Mouse (Mus musculus) liver, adult 2 months (tissue): ENCODE results near the gene Dmrt1.

Source experiments
- CTCF ChIP-seq: fragments of 200-500 bp; IDR thresholded peaks from 2 replicates; pipeline ENCODE4 v1.5.1; 2011; ENCODE audit warnings: low read depth, low read length, control low read depth
- POLR2A ChIP-seq: fragments of 200-500 bp; IDR thresholded peaks from 2 replicates; pipeline ENCODE4 v1.6.1; 2011; ENCODE audit warnings: low read length, control low read depth; ENCODE audit not compliant: insufficient read depth; ENCODE audit errors: extremely low read depth

DNA sequence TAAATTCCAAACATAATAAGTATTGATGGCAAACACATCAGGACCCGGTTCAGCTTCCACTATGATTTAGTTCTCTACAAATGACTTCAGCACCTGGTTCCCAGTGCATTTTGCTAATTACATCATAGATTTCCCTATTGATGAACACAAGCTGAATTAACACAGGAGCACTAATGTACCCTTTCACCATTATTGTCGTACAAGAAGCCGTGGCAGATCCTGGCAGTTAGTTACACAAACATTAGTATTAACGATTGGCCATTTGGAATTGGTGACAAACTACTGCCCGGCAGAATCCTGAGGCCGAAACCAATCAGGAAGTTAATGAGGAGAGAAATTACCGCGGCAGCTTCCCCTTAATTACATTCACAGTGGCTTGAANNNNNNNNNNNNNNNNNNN is 96.5 kb downstream of the Dmrt1 start:
- TF ChIP-seq CTCF, result no peak
- TF ChIP-seq POLR2A, result no peak
